ENCODE assay signal across 22 mouse cellular contexts in the genomic region with DNA sequence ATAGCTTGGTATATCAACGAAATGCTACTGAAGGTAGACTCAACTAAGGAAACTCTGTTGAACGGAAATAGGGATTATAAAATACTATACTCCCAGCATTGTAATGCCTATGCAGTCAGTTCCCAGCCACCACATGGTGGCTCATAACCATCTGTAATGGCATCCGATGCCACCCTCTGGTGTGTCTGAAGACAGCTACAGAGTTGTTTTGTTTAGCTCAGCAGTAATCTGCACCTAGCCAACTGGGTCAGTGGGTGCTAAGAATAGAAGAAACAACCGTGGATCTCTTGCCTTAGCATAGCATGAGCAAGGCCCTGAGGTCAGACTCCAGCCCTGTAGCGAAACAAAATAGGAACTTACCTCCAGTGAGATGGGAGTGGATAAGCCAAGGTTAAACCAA. TPM values are rescaled to one million over a fixed set of nuclear protein-coding genes. Genes with fewer than 3 reads are reported as not detected.
DNase-seq lines count a peak whose midpoint lies in the region; ATAC-seq lines count a peak whose summit lies in the region.
"Had no signal": no experiment of that assay in that cellular context is flagged by ENCODE, and none has a peak within 500 bp of the region (broad histone marks: within the 10 kb centered on the region; RNA-seq: fewer than 3 reads in every experiment).

No protein-coding gene starts in this region.

- no peak overlapping the region for H3K4me3 ChIP-seq in heart, embryonic 10.5 days
- no peak overlapping the region for H3K4me3 ChIP-seq in forebrain, embryonic 10.5 days
- no peak overlapping the region for H3K4me3 ChIP-seq in forebrain, embryonic 14.5 days (ENCODE audit: low read depth, low read length)
- H3K4me3 ChIP-seq: forebrain, embryonic 12.5 days; heart, embryonic 15.5 days; left cerebral cortex, adult 2 months; liver, embryonic 13.5 days; lung, embryonic 15.5 days had no signal

- H3K36me3 ChIP-seq in heart, embryonic 10.5 days, result peaks cover 4% of the 10 kb centered on the region; the same call in 1 of the 2 replicates
- peaks cover 4% of the 10 kb centered on the region; the same call in 1 of the 2 replicates for H3K36me3 ChIP-seq in forebrain, embryonic 10.5 days (replicated peaks)
- H3K36me3 ChIP-seq in forebrain, embryonic 14.5 days (ENCODE audit: control insufficient read depth, insufficient read depth, low read length), result peaks cover 10% of the 10 kb centered on the region
- H3K36me3 ChIP-seq: forebrain, embryonic 12.5 days; heart, embryonic 15.5 days had no signal

- no peak overlapping the region for H3K4me2 ChIP-seq in forebrain, embryonic 14.5 days (ENCODE audit: low read length)
- H3K4me2 ChIP-seq: forebrain, embryonic 12.5 days; heart, embryonic 15.5 days; liver, embryonic 13.5 days; lung, embryonic 15.5 days had no signal

- H3K9me3 ChIP-seq in heart, embryonic 10.5 days, result no peaks in the 10 kb centered on the region
- H3K9me3 ChIP-seq in forebrain, embryonic 10.5 days, result no peaks in the 10 kb centered on the region
- H3K9me3 ChIP-seq in forebrain, embryonic 14.5 days (replicated peaks; ENCODE audit: control insufficient read depth, low read length), result no peaks in the 10 kb centered on the region
- H3K9me3 ChIP-seq: forebrain, embryonic 12.5 days; heart, embryonic 15.5 days; liver, embryonic 13.5 days; lung, embryonic 15.5 days had no signal

- no peak overlapping the region for H3K9ac ChIP-seq in forebrain, embryonic 14.5 days (ENCODE audit: low read length)
- H3K9ac ChIP-seq: forebrain, embryonic 12.5 days; heart, embryonic 15.5 days; lung, embryonic 15.5 days had no signal

- DNase-seq in cerebellum, adult 11-12 months, result peak; percentile 42
- no peak for DNase-seq in heart, embryonic 10.5 days (ENCODE audit: low spot score)
- DNase-seq in heart, postnatal 14 days, result no peak
- DNase-seq in adipocyte (ENCODE audit: low spot score), result peak; percentile 65
- peak; percentile 45 to 51 for DNase-seq in cerebellum, postnatal 36 days
- DNase-seq in forebrain, embryonic 10.5 days (ENCODE audit: extremely low spot score, low spot score), result no peak
- no peak for DNase-seq in forebrain, embryonic 14.5 days (ENCODE audit: low spot score)
- DNase-seq: adrenal gland, postnatal 25 days; embryo, embryonic 11 days; kidney, adult 11 months; kidney, postnatal 10 days; liver, embryonic 13.5 days; midbrain, embryonic 14.5 days; retina, postnatal 1 day; right cerebral cortex, postnatal 4 days; thymus, postnatal 25 days had no signal

- intact Hi-C loops in heart, postnatal 14 days (cut with DNase I), result no loop called here

- H3K4me1 ChIP-seq in heart, embryonic 10.5 days, result peaks cover 60% of the 10 kb centered on the region
- peaks cover 45% of the 10 kb centered on the region for H3K4me1 ChIP-seq in forebrain, embryonic 10.5 days
- peaks cover 10% of the 10 kb centered on the region for H3K4me1 ChIP-seq in forebrain, embryonic 14.5 days (ENCODE audit: control insufficient read depth, insufficient read depth, low read length)

- ATAC-seq in cerebellum, adult (ENCODE audit: insufficient number of reproducible peaks, low FRiP score, low TSS enrichment), result no peak
- ATAC-seq in forebrain, embryonic 14.5 days, result no peak
- ATAC-seq: hindbrain, postnatal 0 days had no signal

- H3K27me3 ChIP-seq in heart, embryonic 10.5 days (ENCODE audit: insufficient read depth, poor library complexity, severe bottlenecking), result no peaks in the 10 kb centered on the region
- H3K27me3 ChIP-seq in forebrain, embryonic 10.5 days (ENCODE audit: poor library complexity, severe bottlenecking), result no peaks in the 10 kb centered on the region
- H3K27me3 ChIP-seq in forebrain, embryonic 14.5 days (replicated peaks; ENCODE audit: control insufficient read depth, insufficient read depth, low read length), result no peaks in the 10 kb centered on the region
- H3K27me3 ChIP-seq: forebrain, embryonic 12.5 days; heart, embryonic 15.5 days; liver, embryonic 13.5 days; lung, embryonic 15.5 days had no signal

- peak overlapping the region; percentile 24; the same call in 1 of the 2 replicates for H3K27ac ChIP-seq in heart, embryonic 10.5 days
- no peak overlapping the region for H3K27ac ChIP-seq in forebrain, embryonic 10.5 days
- H3K27ac ChIP-seq in forebrain, embryonic 14.5 days (ENCODE audit: low read depth, low read length), result no peak overlapping the region
- H3K27ac ChIP-seq: forebrain, embryonic 12.5 days; heart, embryonic 15.5 days; hindbrain, postnatal 0 days; left cerebral cortex, adult 2 months; liver, embryonic 13.5 days; lung, embryonic 15.5 days had no signal

- 71% methylated on average over 5 of the region's 5 CpGs for WGBS in heart, embryonic 10.5 days
- WGBS in forebrain, embryonic 10.5 days, result 86% methylated on average over 5 of the region's 5 CpGs
- WGBS in forebrain, embryonic 14.5 days, result 84% methylated on average over 5 of the region's 5 CpGs

RNA-seq across cellular contexts. Expression of a gene that starts 4.1 kb away (rescaled TPM):
- polyA plus RNA-seq in heart, embryonic 10.5 days (2016; fragmentation: Nextera tagmentation; extraction: Ambion mirVana), result 27.6 and 29.7 TPM in 2 replicates
- 10 to 100 TPM; 15.7 to 18.3 TPM for total RNA-seq in heart, postnatal 14 days (2021)
- polyA plus RNA-seq in forebrain, embryonic 10.5 days (2016; fragmentation: Nextera tagmentation; extraction: Ambion mirVana), result 24.1 and 25.2 TPM in 2 replicates
- 41.9 and 47.2 TPM in 2 replicates for polyA plus RNA-seq in forebrain, embryonic 14.5 days (2014; fragmentation: Nextera tagmentation; extraction: Ambion mirVana)

RNA-seq across cellular contexts. Expression of a gene that starts 36.8 kb away (rescaled TPM):
- polyA plus RNA-seq in heart, embryonic 10.5 days (2016; fragmentation: Nextera tagmentation; extraction: Ambion mirVana), result 29.4 and 37.5 TPM in 2 replicates
- 10 to 100 TPM; 20.7 to 26.0 TPM for total RNA-seq in heart, postnatal 14 days (2021)
- polyA plus RNA-seq in forebrain, embryonic 10.5 days (2016; fragmentation: Nextera tagmentation; extraction: Ambion mirVana), result 1.2 and 2.2 TPM in 2 replicates
- 7.8 and 9.6 TPM in 2 replicates for polyA plus RNA-seq in forebrain, embryonic 14.5 days (2014; fragmentation: Nextera tagmentation; extraction: Ambion mirVana)

Comparison
In these comparisons a context has a peak if more than half of its experiments do, and no peak if none do; other contexts are left out.
1. DNase-seq: peak in cerebellum, adult 11-12 months (single experiment), adipocyte (single experiment) and cerebellum, postnatal 36 days (2 of 2); none in heart, embryonic 10.5 days (single experiment), heart, postnatal 14 days (0 of 2), forebrain, embryonic 10.5 days (single experiment) and forebrain, embryonic 14.5 days (single experiment).